8 mouse cellular contexts compared by ENCODE assay signal in the genomic region with DNA sequence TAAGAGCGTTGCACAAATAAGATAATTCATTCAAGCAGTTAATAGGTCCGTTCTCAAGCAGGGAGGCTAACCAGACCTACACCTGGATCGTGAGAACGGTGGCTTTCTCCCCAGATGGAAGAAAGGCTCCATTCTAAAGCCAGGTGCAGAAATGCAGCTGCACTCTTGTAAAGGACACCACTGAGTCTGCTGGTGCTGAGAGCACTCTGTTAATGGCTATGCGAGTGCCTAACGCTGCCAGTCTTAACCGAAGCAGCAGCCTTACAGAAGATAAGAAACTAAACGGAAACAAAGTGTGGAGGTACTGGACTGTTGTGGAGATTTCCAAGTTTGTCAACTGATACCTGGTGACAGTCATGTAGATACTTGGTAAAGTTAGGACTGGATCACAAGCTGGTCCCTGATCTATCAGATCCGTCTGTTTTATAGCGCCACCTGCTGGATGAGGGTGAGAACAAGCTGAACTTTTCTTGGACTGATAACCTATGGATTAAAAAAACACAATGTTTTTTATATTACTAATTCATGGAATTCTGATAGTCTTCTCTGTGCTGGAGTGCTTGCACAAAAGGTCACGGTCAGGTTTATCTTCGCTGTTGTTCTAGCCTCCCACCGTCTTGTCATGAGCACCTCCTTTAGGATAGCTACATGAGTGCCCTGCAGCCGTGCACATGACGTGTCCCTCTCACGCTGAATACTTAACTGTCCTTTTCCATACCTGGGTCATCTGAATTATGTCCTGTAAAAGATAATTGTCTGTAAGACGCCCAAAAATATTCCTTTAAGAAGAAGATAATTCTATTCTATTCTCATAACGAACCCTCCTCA. TPM values are rescaled to one million over a fixed set of nuclear protein-coding genes. Genes with fewer than 3 reads are reported as not detected.
A peak's percentile ranks its signal among the peaks of the same experiment; 100 is the strongest.
DNase-seq lines count a peak whose midpoint lies in the region; ATAC-seq and TF ChIP-seq lines count a peak whose summit lies in the region.

No protein-coding gene starts in this region.

- H3K36me3 ChIP-seq in heart, embryonic 12.5 days: no peaks in the 10 kb centered on the region
- H3K36me3 ChIP-seq in kidney, embryonic 16.5 days (ENCODE audit: insufficient read depth, low read length): no peaks in the 10 kb centered on the region
- H3K36me3 ChIP-seq in limb, embryonic 14.5 days (ENCODE audit: control insufficient read depth, insufficient read depth, low read length): no peaks in the 10 kb centered on the region
- no peaks in the 10 kb centered on the region for H3K36me3 ChIP-seq in neural tube, embryonic 12.5 days

- H3K9ac ChIP-seq in heart, embryonic 12.5 days: no peak overlapping the region
- no peak overlapping the region for H3K9ac ChIP-seq in kidney, embryonic 16.5 days (replicated peaks; ENCODE audit: low read length)
- no peak overlapping the region for H3K9ac ChIP-seq in limb, embryonic 14.5 days (ENCODE audit: low read depth, low read length, severe bottlenecking)
- H3K9ac ChIP-seq in neural tube, embryonic 12.5 days: no peak overlapping the region

- no peak for TF ChIP-seq POLR2A in limb, embryonic 14.5 days (IDR thresholded peaks at IDR 0.05; ENCODE audit: borderline replicate concordance, extremely low read depth, insufficient read depth, insufficient read length)

- no peak overlapping the region for H3K27ac ChIP-seq in heart, embryonic 12.5 days (ENCODE audit: poor library complexity, severe bottlenecking)
- H3K27ac ChIP-seq in kidney, embryonic 16.5 days (ENCODE audit: low read length): peak overlapping the region; percentile 36; the same call in 1 of the 2 replicates
- H3K27ac ChIP-seq in limb, embryonic 14.5 days (replicated peaks; ENCODE audit: low read depth, low read length): peak overlapping the region; percentile 62
- H3K27ac ChIP-seq in neural tube, embryonic 12.5 days: no peak overlapping the region

- peak overlapping the region; percentile 4; the same call in 1 of the 2 replicates for H3K4me2 ChIP-seq in heart, embryonic 12.5 days
- H3K4me2 ChIP-seq in kidney, embryonic 16.5 days (replicated peaks; ENCODE audit: low read depth, low read length): no peak overlapping the region
- H3K4me2 ChIP-seq in limb, embryonic 14.5 days (replicated peaks; ENCODE audit: low read depth, low read length, severe bottlenecking): peak overlapping the region; percentile 23; the same call in 1 of the 2 replicates
- no peak overlapping the region for H3K4me2 ChIP-seq in neural tube, embryonic 12.5 days (replicated peaks)

- no peaks in the 10 kb centered on the region for H3K27me3 ChIP-seq in heart, embryonic 12.5 days (replicated peaks)
- no peaks in the 10 kb centered on the region for H3K27me3 ChIP-seq in kidney, embryonic 16.5 days (ENCODE audit: insufficient read depth, low read length)
- H3K27me3 ChIP-seq in limb, embryonic 14.5 days (ENCODE audit: control insufficient read depth, insufficient read depth, low read length): no peaks in the 10 kb centered on the region
- H3K27me3 ChIP-seq in neural tube, embryonic 12.5 days (replicated peaks): no peaks in the 10 kb centered on the region

- H3K4me3 ChIP-seq in heart, embryonic 12.5 days: no peak overlapping the region
- H3K4me3 ChIP-seq in kidney, embryonic 16.5 days (ENCODE audit: low read length): no peak overlapping the region
- H3K4me3 ChIP-seq in limb, embryonic 14.5 days (replicated peaks; ENCODE audit: low read length): no peak overlapping the region
- H3K4me3 ChIP-seq in neural tube, embryonic 12.5 days: no peak overlapping the region

- ATAC-seq in heart, embryonic 12.5 days (ENCODE audit: insufficient number of reproducible peaks, low FRiP score): no peak
- ATAC-seq in kidney, embryonic 16.5 days (ENCODE audit: low FRiP score, low TSS enrichment): peak; percentile 33; the same call in 1 of the 2 replicates
- ATAC-seq in limb, embryonic 14.5 days (ENCODE audit: low FRiP score, low read depth): peak; percentile 60
- peak; percentile 64; the same call in 1 of the 2 replicates for ATAC-seq in neural tube, embryonic 12.5 days (ENCODE audit: low FRiP score, low read depth)

- 53% methylated on average over 18 of the region's 18 CpGs for WGBS in heart, embryonic 12.5 days
- WGBS in kidney, embryonic 16.5 days: 54% methylated on average over 18 of the region's 18 CpGs
- 41% methylated on average over 18 of the region's 18 CpGs for WGBS in limb, embryonic 14.5 days
- 69% methylated on average over 18 of the region's 18 CpGs for WGBS in neural tube, embryonic 12.5 days

- peaks cover 9% of the 10 kb centered on the region; the same call in 1 of the 2 replicates for H3K4me1 ChIP-seq in heart, embryonic 12.5 days (replicated peaks)
- H3K4me1 ChIP-seq in kidney, embryonic 16.5 days (ENCODE audit: insufficient read depth, low read length): peaks cover 29% of the 10 kb centered on the region
- peaks cover 46% of the 10 kb centered on the region for H3K4me1 ChIP-seq in limb, embryonic 14.5 days (ENCODE audit: control insufficient read depth, insufficient read depth, low read length)
- H3K4me1 ChIP-seq in neural tube, embryonic 12.5 days: no peaks in the 10 kb centered on the region

- H3K9me3 ChIP-seq in heart, embryonic 12.5 days (replicated peaks): no peaks in the 10 kb centered on the region
- no peaks in the 10 kb centered on the region for H3K9me3 ChIP-seq in kidney, embryonic 16.5 days (ENCODE audit: low read length)
- H3K9me3 ChIP-seq in limb, embryonic 14.5 days (ENCODE audit: control insufficient read depth, low read length): no peaks in the 10 kb centered on the region
- H3K9me3 ChIP-seq in neural tube, embryonic 12.5 days: no peaks in the 10 kb centered on the region

- DNase-seq in urinary bladder, postnatal 14 days (ENCODE audit: low spot score): peak; percentile 76
- DNase-seq in urinary bladder, postnatal 10 days (ENCODE audit: low spot score): no peak
- peak; percentile 88 for DNase-seq in embryo, embryonic 10.5 days (ENCODE audit: low spot score)
- DNase-seq in limb, embryonic 14.5 days (ENCODE audit: low spot score): peak; percentile 88
- peak; percentile 42 for DNase-seq in telencephalon, adult 2 months (ENCODE audit: low read depth, low spot score)

RNA-seq across cellular contexts. Expression of gene Filip1l, which starts 45.7 kb away (rescaled TPM):
- polyA plus RNA-seq in heart, embryonic 12.5 days (2016; fragmentation: Nextera tagmentation; extraction: Ambion mirVana): 27.8 and 31.0 TPM in 2 replicates
- 27.7 and 28.1 TPM in 2 replicates for polyA plus RNA-seq in kidney, embryonic 16.5 days (2015; fragmentation: Nextera tagmentation; extraction: Ambion mirVana)
- 21.4 and 30.3 TPM in 2 replicates for polyA plus RNA-seq in limb, embryonic 14.5 days (2012; rRNA removed)
- 43.9 and 50.6 TPM in 2 replicates for polyA plus RNA-seq in limb, embryonic 14.5 days (2014; fragmentation: Nextera tagmentation; extraction: Ambion mirVana)
- polyA plus RNA-seq in neural tube, embryonic 12.5 days (2016; fragmentation: Nextera tagmentation; extraction: Ambion mirVana): 7.3 and 8.5 TPM in 2 replicates

Comparison
In these comparisons a context has a peak if more than half of its experiments do, and no peak if none do; other contexts are left out.
1. H3K27ac ChIP-seq: peak in kidney, embryonic 16.5 days (single experiment) and limb, embryonic 14.5 days (single experiment); none in heart, embryonic 12.5 days (single experiment) and neural tube, embryonic 12.5 days (single experiment).
2. H3K4me2 ChIP-seq: peak in heart, embryonic 12.5 days (single experiment) and limb, embryonic 14.5 days (single experiment); none in kidney, embryonic 16.5 days (single experiment) and neural tube, embryonic 12.5 days (single experiment).